Mouse (Mus musculus): ENCODE results near the gene Slc9a7.

Slc9a7 gene

GRCm38 (mm10) chrX:20291282-20292039 lies at the start of gene Slc9a7:
TSS of gene Slc9a7 (minus strand) at chrX:20291807.
- no peak for DNase-seq (ENCODE audit: low spot score)

- DNase-seq (ENCODE audit: low spot score), result peak; percentile 7
Measured at GRCm38 (mm10) chrX:20335722-20336121, 44.1 kb upstream of the Slc9a7 start.

GRCm38 (mm10) chrX:20332756-20333155 lies 41.1 kb upstream of the Slc9a7 start:
- DNase-seq (ENCODE audit: low spot score), result no peak

GRCm38 (mm10) chrX:20307215-20307614 lies 15.6 kb upstream of the Slc9a7 start:
- DNase-seq (ENCODE audit: low spot score), result no peak

GRCm38 (mm10) chrX:20305941-20306340 lies 14.3 kb upstream of the Slc9a7 start:
- DNase-seq (ENCODE audit: low spot score), result no peak

- DNase-seq (ENCODE audit: low spot score), result no peak
Measured at GRCm38 (mm10) chrX:20303280-20303679, 11.7 kb upstream of the Slc9a7 start.

- no peak for DNase-seq (ENCODE audit: low spot score)
Measured at GRCm38 (mm10) chrX:20292040-20292417, 422 bp upstream of the Slc9a7 start.

- DNase-seq (ENCODE audit: low spot score), result no peak
Measured at GRCm38 (mm10) chrX:20290715-20291114, 892 bp downstream of the Slc9a7 start.

GRCm38 (mm10) chrX:20288674-20289073 lies 2.9 kb downstream of the Slc9a7 start:
- no peak for DNase-seq (ENCODE audit: low spot score)

- DNase-seq (ENCODE audit: low spot score), result no peak
Measured at GRCm38 (mm10) chrX:20286254-20286653, 5.4 kb downstream of the Slc9a7 start.

- DNase-seq (ENCODE audit: low spot score), result no peak
Measured at GRCm38 (mm10) chrX:20279424-20279823, 12.2 kb downstream of the Slc9a7 start.

- no peak for DNase-seq (ENCODE audit: low spot score)
Measured at GRCm38 (mm10) chrX:20273854-20274253, 17.8 kb downstream of the Slc9a7 start.

- DNase-seq (ENCODE audit: low spot score), result no peak
Measured at GRCm38 (mm10) chrX:20271980-20272379, 19.6 kb downstream of the Slc9a7 start.

GRCm38 (mm10) chrX:20269980-20270379 lies 21.6 kb downstream of the Slc9a7 start:
- DNase-seq (ENCODE audit: low spot score), result no peak

- no peak for DNase-seq (ENCODE audit: low spot score)
Measured at GRCm38 (mm10) chrX:20264370-20264769, 27.2 kb downstream of the Slc9a7 start.

- DNase-seq (ENCODE audit: low spot score), result no peak
Measured at GRCm38 (mm10) chrX:20228102-20228501, 63.5 kb downstream of the Slc9a7 start.

GRCm38 (mm10) chrX:20221486-20221885 lies 70.1 kb downstream of the Slc9a7 start:
- no peak for DNase-seq (ENCODE audit: low spot score)

- DNase-seq (ENCODE audit: low spot score), result no peak
Measured at GRCm38 (mm10) chrX:20185616-20186015, 106.0 kb downstream of the Slc9a7 start.

- no peak for DNase-seq (ENCODE audit: low spot score)
Measured at GRCm38 (mm10) chrX:20176792-20177191, 114.8 kb downstream of the Slc9a7 start.

- no peak for DNase-seq (ENCODE audit: low spot score)
Measured at GRCm38 (mm10) chrX:20168430-20168829, 123.2 kb downstream of the Slc9a7 start.

GRCm38 (mm10) chrX:20164984-20165383 lies 126.6 kb downstream of the Slc9a7 start:
- no peak for DNase-seq (ENCODE audit: low spot score)

GRCm38 (mm10) chrX:20162322-20162711 lies 129.3 kb downstream of the Slc9a7 start:
- no peak for DNase-seq (ENCODE audit: low spot score)

- DNase-seq (ENCODE audit: low spot score), result no peak
Measured at GRCm38 (mm10) chrX:20161687-20162321, 129.8 kb downstream of the Slc9a7 start.

- DNase-seq (ENCODE audit: low spot score), result no peak
Measured at GRCm38 (mm10) chrX:20160301-20160700, 131.3 kb downstream of the Slc9a7 start.

Measured in c-Kit-positive CD71-positive TER-119-positive erythroid progenitor cells, embryonic 14.5 days (primary cell).